Mouse (Mus musculus) bone marrow, adult 2 months (tissue): ENCODE data around the gene Gdpd5.

Experiments
- CTCF ChIP-seq: fragments of 200-500 bp; IDR thresholded peaks from 2 replicates; pipeline ENCODE4 v1.5.1; 2011; ENCODE audit warnings: low read length, control low read depth; ENCODE audit not compliant: control insufficient read depth, insufficient read depth
- POLR2A ChIP-seq: fragments of 200-500 bp; IDR thresholded peaks from 2 replicates; pipeline ENCODE4 v1.6.1; 2011; ENCODE audit warnings: low read depth, mild to moderate bottlenecking, control low read depth, low read length, borderline replicate concordance; ENCODE audit not compliant: control insufficient read depth

DNA sequence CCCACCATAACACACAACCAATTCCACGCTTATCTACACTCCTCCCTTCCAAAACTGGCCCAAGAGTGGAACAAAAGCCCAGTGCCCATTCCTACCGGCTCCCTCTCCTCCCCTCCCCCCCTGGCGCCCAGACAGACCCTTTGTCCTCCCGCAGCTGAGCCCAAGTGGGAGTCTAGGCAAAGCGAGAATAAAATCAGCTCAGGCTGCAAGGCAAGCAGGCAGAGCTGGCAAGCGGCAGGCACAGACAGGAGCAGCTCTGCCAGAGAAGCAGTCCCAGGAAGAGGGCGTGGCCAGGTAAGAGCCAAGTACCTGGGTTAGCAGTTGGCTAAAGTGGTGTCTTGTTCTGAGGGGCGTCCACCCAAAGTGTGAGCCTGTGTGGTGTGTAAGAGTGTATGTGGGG, 84.6 kb downstream of the Gdpd5 start, which contains the start of gene Klhl35:
- no peak for TF ChIP-seq CTCF
- no peak for TF ChIP-seq POLR2A
